Mouse (Mus musculus) erythroblast, embryonic 14.5 days (primary cell): ENCODE data around the gene Nfib.

Source experiments
- GATA1 ChIP-seq: IDR thresholded peaks from 2 replicates; pipeline ENCODE4 v1.6.1; 2012; ENCODE audit warnings: low read length, inconsistent platforms, mixed read lengths
- TAL1 ChIP-seq: IDR thresholded peaks from 3 replicates; pipeline ENCODE4 v1.6.1; 2012; ENCODE audit warnings: low read length, inconsistent platforms, mixed read lengths

DNA sequence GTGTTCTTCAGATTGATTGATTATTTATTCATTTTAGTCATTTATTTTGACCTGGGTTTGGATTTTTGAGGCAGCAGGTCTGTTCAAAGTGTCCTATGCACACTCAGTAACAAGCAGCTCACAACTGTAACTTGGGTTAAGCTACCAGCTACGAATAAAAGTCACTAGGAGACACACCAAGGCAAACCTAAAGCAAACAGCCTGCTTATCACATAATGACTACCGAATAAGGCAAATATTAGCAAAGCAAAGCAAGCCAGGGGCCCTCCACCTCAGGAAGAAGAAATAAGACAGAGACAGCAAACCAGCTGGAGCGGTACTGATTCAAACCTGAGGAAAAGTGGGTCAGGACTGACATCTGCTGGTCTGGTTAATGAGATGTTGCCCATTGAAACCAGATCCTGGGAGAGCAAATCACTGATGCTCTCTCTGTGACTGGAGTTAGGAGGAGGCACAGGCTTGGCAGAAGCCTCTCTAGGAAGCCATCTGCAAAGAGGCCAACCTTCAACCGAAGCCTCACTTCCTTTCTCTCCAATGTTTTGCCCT is 116.1 kb downstream of the Nfib start:
- TF ChIP-seq GATA1 (no peak), TAL1 (no peak)
